Mouse (Mus musculus): ENCODE results near the gene Xab2. TPM values are rescaled to one million over a fixed set of nuclear protein-coding genes. Genes with fewer than 3 reads are reported as not detected.

The Xab2 gene
- total and polyA plus RNA-seq, 2 experiments: 14.9 to 26.8 TPM

DNA sequence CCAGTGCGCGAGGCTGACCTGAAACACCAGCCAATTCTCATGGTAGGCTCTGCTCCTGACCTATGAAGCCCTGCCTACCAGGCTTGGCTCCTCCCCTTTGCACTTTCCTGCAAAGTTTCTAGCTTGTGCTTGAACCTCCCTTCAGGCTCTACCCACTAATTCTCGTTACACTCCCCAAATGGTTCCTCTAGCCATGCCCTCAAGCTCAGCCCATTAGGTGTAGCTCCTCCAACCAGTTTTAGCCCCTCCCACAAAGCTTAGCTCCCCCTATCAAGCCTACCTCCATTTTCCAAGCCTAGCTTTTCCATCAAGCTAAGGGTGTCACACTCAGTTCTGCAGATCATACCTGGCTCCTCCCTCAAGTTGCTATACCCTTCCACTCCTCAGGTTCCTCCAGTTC is 23.1 kb downstream of the Xab2 start:
- no peak for TF ChIP-seq CTCF (IDR thresholded peaks at IDR 0.05; ENCODE audit: low read depth, low read length)
- TF ChIP-seq POLR2A (IDR thresholded peaks at IDR 0.05; ENCODE audit: extremely low read depth, insufficient read depth, low read length): no peak
- Histone ChIP-seq H3K79me2 (ENCODE audit: control insufficient read depth, insufficient read depth, low read length) (peaks cover 8% of the 10 kb centered on the region), H3K4me1 (ENCODE audit: control insufficient read depth, insufficient read depth, low read length) (peaks cover 3% of the 10 kb centered on the region), H3K9ac (ENCODE audit: low read depth, low read length) (no peak overlapping the region), H3K4me3 (ENCODE audit: insufficient read depth, low read depth, low read length) (no peak overlapping the region), H3K27ac (replicated peaks; ENCODE audit: insufficient read depth, low read depth, low read length) (no peak overlapping the region), H3K27me3 (ENCODE audit: control insufficient read depth, insufficient read depth, low read length) (no peaks in the 10 kb centered on the region), H3K36me3 (ENCODE audit: control insufficient read depth, insufficient read depth, low read length) (peaks cover 13% of the 10 kb centered on the region; the same call in 1 of the 2 replicates)
- DNase-seq (ENCODE audit: extremely low read depth, low read depth, low spot score): no peak
- WGBS: 60% methylated on average over 3 of the region's 3 CpGs

GRCm38 (mm10) chr8:3594466-3594865 is 26.6 kb downstream of the Xab2 start:
- Histone ChIP-seq H3K4me1 (ENCODE audit: control insufficient read depth, insufficient read depth, low read length) (peaks cover 4% of the 10 kb centered on the region), H3K4me3 (ENCODE audit: insufficient read depth, low read depth, low read length) (no peak overlapping the region), H3K27me3 (ENCODE audit: control insufficient read depth, insufficient read depth, low read length) (no peaks in the 10 kb centered on the region), H3K79me2 (ENCODE audit: control insufficient read depth, insufficient read depth, low read length) (peaks cover 17% of the 10 kb centered on the region), H3K9ac (ENCODE audit: low read depth, low read length) (no peak overlapping the region), H3K27ac (replicated peaks; ENCODE audit: insufficient read depth, low read depth, low read length) (no peak overlapping the region), H3K36me3 (ENCODE audit: control insufficient read depth, insufficient read depth, low read length) (no peaks in the 10 kb centered on the region)
- WGBS: 92% methylated on average over 2 of the region's 2 CpGs
- DNase-seq (ENCODE audit: extremely low read depth, low read depth, low spot score): no peak
- TF ChIP-seq POLR2A (IDR thresholded peaks at IDR 0.05; ENCODE audit: extremely low read depth, insufficient read depth, low read length) (no peak), CTCF (IDR thresholded peaks at IDR 0.05; ENCODE audit: low read depth, low read length) (no peak)

- Histone ChIP-seq H3K79me2 (ENCODE audit: control insufficient read depth, insufficient read depth, low read length) (peaks cover 20% of the 10 kb centered on the region), H3K4me3 (ENCODE audit: insufficient read depth, low read depth, low read length) (no peak overlapping the region), H3K27ac (replicated peaks; ENCODE audit: insufficient read depth, low read depth, low read length) (no peak overlapping the region), H3K36me3 (ENCODE audit: control insufficient read depth, insufficient read depth, low read length) (no peaks in the 10 kb centered on the region), H3K4me1 (ENCODE audit: control insufficient read depth, insufficient read depth, low read length) (peaks cover 6% of the 10 kb centered on the region), H3K27me3 (ENCODE audit: control insufficient read depth, insufficient read depth, low read length) (no peaks in the 10 kb centered on the region), H3K9ac (ENCODE audit: low read depth, low read length) (no peak overlapping the region)
- TF ChIP-seq CTCF (IDR thresholded peaks at IDR 0.05; ENCODE audit: low read depth, low read length) (no peak), POLR2A (IDR thresholded peaks at IDR 0.05; ENCODE audit: extremely low read depth, insufficient read depth, low read length) (no peak)
- DNase-seq (ENCODE audit: extremely low read depth, low read depth, low spot score): peak; percentile 67
- 50% methylated on average over 3 of the region's 3 CpGs for WGBS
These were observed 27.6 kb downstream of the Xab2 start for GRCm38 (mm10) chr8:3593470-3593869.

DNA sequence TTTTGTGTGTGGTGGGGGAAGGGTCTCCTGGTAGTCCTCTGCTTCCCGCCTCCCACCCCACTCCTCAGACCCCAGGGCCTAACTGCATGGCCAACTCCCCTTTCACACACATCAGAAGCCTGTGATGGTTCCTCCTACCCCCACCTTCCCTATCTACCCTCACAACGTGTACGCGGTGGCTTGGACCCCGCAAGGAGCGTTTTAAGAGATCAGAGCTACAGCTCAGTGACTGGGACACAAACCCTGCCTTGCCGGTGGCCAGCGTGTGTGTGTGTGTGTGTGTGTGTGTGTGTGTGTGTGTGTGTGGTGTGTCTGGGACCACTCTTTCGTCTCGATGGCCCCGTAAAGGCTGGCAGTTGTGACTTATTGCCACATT is 32.9 kb downstream of the Xab2 start:
- peaks cover 23% of the 10 kb centered on the region for H3K79me2 ChIP-seq (ENCODE audit: control insufficient read depth, insufficient read depth, low read length)
- TF ChIP-seq CTCF (IDR thresholded peaks at IDR 0.05; ENCODE audit: low read depth, low read length) (no peak), POLR2A (IDR thresholded peaks at IDR 0.05; ENCODE audit: extremely low read depth, insufficient read depth, low read length) (no peak)
- no peak for DNase-seq (ENCODE audit: extremely low read depth, low read depth, low spot score)

DNA sequence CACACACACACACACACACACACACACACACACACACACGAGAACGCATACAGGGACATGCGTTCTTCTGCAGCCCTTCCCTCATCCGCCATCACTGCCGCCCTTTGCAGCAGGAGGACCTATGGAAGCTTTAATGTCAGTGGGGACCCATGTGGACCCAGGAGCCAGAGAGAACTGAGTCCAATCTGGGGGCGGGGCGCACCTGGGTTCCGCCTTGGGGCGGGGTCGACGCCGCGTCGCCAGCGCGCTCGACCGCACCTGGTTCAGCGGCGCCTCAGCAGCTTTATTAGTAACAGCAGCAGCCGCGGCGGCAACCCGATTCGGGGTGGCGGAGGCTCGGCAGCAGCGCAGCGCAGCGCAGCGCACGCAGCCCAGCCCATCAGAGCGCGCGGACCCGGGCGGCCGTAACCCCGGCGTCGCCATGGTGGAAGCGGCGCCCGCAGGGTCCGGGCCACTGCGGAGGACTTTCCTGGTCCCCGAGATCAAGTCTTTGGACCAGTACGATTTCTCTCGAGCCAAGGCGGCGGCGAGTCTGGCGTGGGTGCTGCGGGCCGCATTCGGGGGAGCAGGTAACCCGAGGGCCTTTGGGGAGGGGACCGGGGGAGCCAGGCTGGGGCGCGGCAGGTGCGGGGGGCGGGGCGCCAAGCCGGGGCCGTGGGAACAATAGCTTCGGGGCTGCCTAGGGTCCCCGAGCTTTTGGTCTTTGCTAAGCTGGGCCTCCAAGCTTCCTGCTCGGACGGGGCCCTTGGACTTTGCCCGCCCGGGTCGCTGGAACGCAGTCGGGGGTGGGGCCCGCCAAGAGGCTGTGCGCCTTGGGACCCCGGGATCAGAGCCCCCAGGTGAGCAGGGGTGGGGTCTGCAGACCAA is 33.5 kb downstream of the Xab2 start:
- peak overlapping the region; percentile 91 for H3K4me3 ChIP-seq (ENCODE audit: insufficient read depth, low read depth, low read length)
- TF ChIP-seq CTCF (IDR thresholded peaks at IDR 0.05; ENCODE audit: low read depth, low read length) (no peak), POLR2A (IDR thresholded peaks at IDR 0.05; ENCODE audit: extremely low read depth, insufficient read depth, low read length) (peak; percentile 88; the same call in 1 of the 2 replicates)
- peak overlapping the region; percentile 91 for H3K9ac ChIP-seq (ENCODE audit: low read depth, low read length)
- H3K79me2 ChIP-seq (ENCODE audit: control insufficient read depth, insufficient read depth, low read length): peaks cover 16% of the 10 kb centered on the region
- H3K36me3 ChIP-seq (ENCODE audit: control insufficient read depth, insufficient read depth, low read length): no peaks in the 10 kb centered on the region
- peak overlapping the region; percentile 71 for H3K27ac ChIP-seq (replicated peaks; ENCODE audit: insufficient read depth, low read depth, low read length)
- no peaks in the 10 kb centered on the region for H3K27me3 ChIP-seq (ENCODE audit: control insufficient read depth, insufficient read depth, low read length)
- 1% methylated on average over 73 of the region's 77 CpGs for WGBS
- peaks cover 5% of the 10 kb centered on the region; the same call in 1 of the 2 replicates for H3K4me1 ChIP-seq (ENCODE audit: control insufficient read depth, insufficient read depth, low read length)
- DNase-seq (ENCODE audit: extremely low read depth, low read depth, low spot score): peak; percentile 48

More for the DNA sequence above, 32.9 kb downstream of the Xab2 start:
- Histone ChIP-seq H3K36me3 (ENCODE audit: control insufficient read depth, insufficient read depth, low read length) (no peaks in the 10 kb centered on the region), H3K4me3 (ENCODE audit: insufficient read depth, low read depth, low read length) (peak overlapping the region; percentile 91), H3K4me1 (ENCODE audit: control insufficient read depth, insufficient read depth, low read length) (peaks cover 6% of the 10 kb centered on the region; the same call in 1 of the 2 replicates), H3K9ac (ENCODE audit: low read depth, low read length) (peak overlapping the region; percentile 91), H3K27me3 (ENCODE audit: control insufficient read depth, insufficient read depth, low read length) (no peaks in the 10 kb centered on the region), H3K27ac (replicated peaks; ENCODE audit: insufficient read depth, low read depth, low read length) (peak overlapping the region; percentile 71)
- WGBS: 10% methylated on average over 11 of the region's 11 CpGs

- H3K79me2 ChIP-seq (ENCODE audit: control insufficient read depth, insufficient read depth, low read length): peaks cover 12% of the 10 kb centered on the region; the same call in 1 of the 2 replicates
- peak within 1 kb of the TSS; percentile 71 for H3K27ac ChIP-seq (replicated peaks; ENCODE audit: insufficient read depth, low read depth, low read length)
- peak within 1 kb of the TSS; percentile 91 for H3K4me3 ChIP-seq (ENCODE audit: insufficient read depth, low read depth, low read length)
- peak within 1 kb of the TSS; percentile 91 for H3K9ac ChIP-seq (ENCODE audit: low read depth, low read length)
- no peaks in the 10 kb centered on the region for H3K27me3 ChIP-seq (ENCODE audit: control insufficient read depth, insufficient read depth, low read length)
- no peak for TF ChIP-seq CTCF (IDR thresholded peaks at IDR 0.05; ENCODE audit: low read depth, low read length)
- DNase-seq (ENCODE audit: extremely low read depth, low read depth, low spot score): no peak
- WGBS: 15% methylated on average over 7 of the region's 7 CpGs
- peaks cover 5% of the 10 kb centered on the region; the same call in 1 of the 2 replicates for H3K4me1 ChIP-seq (ENCODE audit: control insufficient read depth, insufficient read depth, low read length)
- no peaks in the 10 kb centered on the region for H3K36me3 ChIP-seq (ENCODE audit: control insufficient read depth, insufficient read depth, low read length)
These were observed 34.1 kb downstream of the Xab2 start, which contains the start of gene Camsap3 for GRCm38 (mm10) chr8:3586993-3587390. TSS of gene Camsap3 (plus strand) at chr8:3587293.
